Mouse (Mus musculus): ENCODE data around the gene Tln1. TPM values are rescaled to one million over a fixed set of nuclear protein-coding genes. Genes with fewer than 3 reads are reported as not detected.
"Not testable (repeated sequence)": the region's sequence is repeated elsewhere in the genome, so short reads cannot be mapped to it uniquely, and the experiment has no call there.

Tln1 gene
- total and polyA plus RNA-seq, 3 experiments = 22.3 to 59.3 (median 50.1) TPM

DNA sequence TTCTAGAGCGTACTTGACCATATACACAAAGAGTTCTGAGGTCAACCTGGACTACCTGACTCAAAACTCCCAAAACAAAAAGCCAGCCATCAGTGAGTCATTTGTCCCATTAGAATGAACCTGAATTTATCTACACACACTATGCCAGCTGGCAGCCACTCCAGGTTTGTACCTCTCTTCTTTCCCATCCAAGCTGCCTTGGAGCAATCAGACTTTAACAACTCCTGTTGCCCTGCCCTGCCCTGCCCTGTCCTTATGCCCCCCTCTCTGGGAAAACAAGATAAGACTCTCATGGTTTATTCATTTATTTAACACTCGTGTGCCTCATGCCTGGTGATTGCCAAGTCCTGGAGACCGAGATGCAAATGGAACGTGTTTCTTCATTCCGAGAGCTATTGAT, 71.7 kb downstream of the Tln1 start:
- no peak for TF ChIP-seq HCFC1 (IDR thresholded peaks at IDR 0.05; ENCODE audit: low read depth, low read length)

DNA sequence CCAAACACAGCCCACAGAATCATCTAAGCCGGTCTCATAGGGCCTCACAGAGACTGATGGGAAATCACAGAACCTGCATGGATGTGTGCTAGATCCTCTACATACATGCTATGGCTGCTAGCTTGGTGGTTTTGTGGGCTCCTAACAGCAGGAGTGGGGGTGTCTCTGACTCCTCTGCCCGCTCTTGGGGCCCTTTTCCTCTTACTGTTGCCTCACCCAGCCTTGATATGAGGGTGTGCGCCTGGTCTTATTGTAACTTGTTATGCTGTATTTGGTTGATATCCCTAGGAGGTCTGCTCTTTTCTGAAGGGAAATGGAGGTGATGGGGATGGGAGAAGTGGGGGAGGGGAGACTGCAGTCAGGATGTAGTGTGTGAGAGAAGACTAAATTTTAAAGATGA, 72.9 kb downstream of the Tln1 start:
- Histone ChIP-seq H3K27ac (ENCODE audit: insufficient read depth, low read depth) (no peak overlapping the region), H3K4me3 (replicated peaks in 1 of 3; ENCODE audit: low read depth in 2 of 3, low read length in 2 of 3, poor library complexity in 1 of 3) (no peak overlapping the region), H3K4me2 (ENCODE audit: insufficient read depth, low read depth, poor library complexity, severe bottlenecking) (no peak overlapping the region), H3K27me3 (replicated peaks) (peaks cover 3% of the 10 kb centered on the region), H3K36me3 (replicated peaks in 1 of 2; ENCODE audit: control insufficient read depth in 1 of 2, insufficient read depth in 1 of 2, low read length in 1 of 2) (no peaks in the 10 kb centered on the region), H3K9me3 (replicated peaks; ENCODE audit: low read length) (peaks cover 9% of the 10 kb centered on the region), H3K79me2 (replicated peaks; ENCODE audit: control insufficient read depth, extremely low read depth, insufficient read depth, poor library complexity, severe bottlenecking) (no peaks in the 10 kb centered on the region), H3K4me1 (ENCODE audit: control insufficient read depth in 1 of 2, insufficient read depth in 2 of 2) (peaks cover 0 to 7% of the 10 kb centered on the region in 2 experiments; a peak in 2 of 4 replicates), H3K9ac (ENCODE audit: insufficient read depth, low read depth) (no peak overlapping the region)
- no peak for DNase-seq (ENCODE audit: extremely low read depth)
- dilution Hi-C loops (cut with MboI; ENCODE audit: extremely low pct_ligation_motif_present, extremely low pct_unique_long_range_greater_than_20kb, low sequenced_read_pairs) = no loop called here
- in situ Hi-C loops (cut with MboI; ENCODE audit: low pct_ligation_motif_present, low pct_unique_long_range_greater_than_20kb, low sequenced_read_pairs) = no loop called here
- no peak for TF ChIP-seq MAX (IDR thresholded peaks at IDR 0.05; ENCODE audit: low read length)
- TF ChIP-seq MXI1 (IDR thresholded peaks at IDR 0.05; ENCODE audit: low read depth, low read length) = no peak
- no peak for TF ChIP-seq RCOR1 (conservative IDR thresholded peaks at IDR 0.05; ENCODE audit: low read depth, low read length)
- TF ChIP-seq CHD1 (IDR thresholded peaks at IDR 0.05; ENCODE audit: low read depth, low read length) = no peak
- no peak for TF ChIP-seq USF2 (conservative IDR thresholded peaks at IDR 0.05; ENCODE audit: low read depth, low read length)
- TF ChIP-seq ZNF384 (IDR thresholded peaks at IDR 0.05; ENCODE audit: low read depth, low read length) = no peak
- no peak for TF ChIP-seq KAT2A (IDR thresholded peaks at IDR 0.05; ENCODE audit: insufficient replicate concordance, low read length)

More for the DNA sequence above, 71.7 kb downstream of the Tln1 start:
- dilution Hi-C loops (cut with MboI; ENCODE audit: extremely low pct_ligation_motif_present, extremely low pct_unique_long_range_greater_than_20kb, low sequenced_read_pairs) = no loop called here
- H3K79me2 ChIP-seq (replicated peaks; ENCODE audit: control insufficient read depth, extremely low read depth, insufficient read depth, poor library complexity, severe bottlenecking) = no peaks in the 10 kb centered on the region
- H3K4me3 ChIP-seq (replicated peaks in 1 of 3; ENCODE audit: low read depth in 2 of 3, low read length in 2 of 3, poor library complexity in 1 of 3) = no peak overlapping the region
- no peak for DNase-seq (ENCODE audit: extremely low read depth)
- peaks cover 0 to 10% of the 10 kb centered on the region in 2 experiments for H3K36me3 ChIP-seq (replicated peaks in 1 of 2; ENCODE audit: control insufficient read depth in 1 of 2, insufficient read depth in 1 of 2, low read length in 1 of 2)
- H3K9me3 ChIP-seq (replicated peaks; ENCODE audit: low read length) = peaks cover 6% of the 10 kb centered on the region
- no peak overlapping the region for H3K27ac ChIP-seq (ENCODE audit: insufficient read depth, low read depth)
- H3K9ac ChIP-seq (ENCODE audit: insufficient read depth, low read depth) = no peak overlapping the region
- H3K4me2 ChIP-seq (ENCODE audit: insufficient read depth, low read depth, poor library complexity, severe bottlenecking) = no peak overlapping the region
- in situ Hi-C loops (cut with MboI; ENCODE audit: low pct_ligation_motif_present, low pct_unique_long_range_greater_than_20kb, low sequenced_read_pairs) = no loop called here
- H3K4me1 ChIP-seq (ENCODE audit: control insufficient read depth in 1 of 2, insufficient read depth in 2 of 2) = peaks cover 0 to 11% of the 10 kb centered on the region in 2 experiments; a peak in 2 of 4 replicates
- H3K27me3 ChIP-seq (replicated peaks) = peaks cover 3% of the 10 kb centered on the region

DNA sequence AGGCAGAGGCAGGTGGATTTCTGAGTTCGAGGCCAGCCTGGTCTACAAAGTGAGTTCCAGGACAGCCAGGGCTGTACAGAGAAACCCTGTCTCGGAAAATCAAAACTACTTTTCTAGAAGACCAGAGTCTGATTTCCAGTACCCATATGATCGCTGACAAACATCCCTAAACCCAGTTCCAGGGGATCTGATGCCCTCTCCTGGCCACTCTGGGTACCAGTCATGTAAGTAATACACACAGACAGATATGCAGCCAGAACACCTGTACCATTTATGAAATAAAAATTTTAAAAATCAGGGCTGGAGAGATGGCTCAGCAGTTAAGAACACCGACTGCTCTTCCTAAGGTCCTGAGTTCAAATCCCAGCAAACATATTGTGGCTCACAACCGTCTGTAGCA, 76.8 kb downstream of the Tln1 start:
- H3K27me3 ChIP-seq (replicated peaks); H3K9me3 ChIP-seq (replicated peaks; ENCODE audit: low read length); H3K4me3 ChIP-seq (replicated peaks in 1 of 3; ENCODE audit: low read depth in 2 of 3, low read length in 2 of 3, poor library complexity in 1 of 3); H3K4me2 ChIP-seq (ENCODE audit: insufficient read depth, low read depth, poor library complexity, severe bottlenecking); H3K36me3 ChIP-seq (replicated peaks in 1 of 2; ENCODE audit: control insufficient read depth in 1 of 2, insufficient read depth in 1 of 2, low read length in 1 of 2); dilution Hi-C loops (cut with MboI; ENCODE audit: extremely low pct_ligation_motif_present, extremely low pct_unique_long_range_greater_than_20kb, low sequenced_read_pairs); H3K79me2 ChIP-seq (replicated peaks; ENCODE audit: control insufficient read depth, extremely low read depth, insufficient read depth, poor library complexity, severe bottlenecking); H3K9ac ChIP-seq (ENCODE audit: insufficient read depth, low read depth); H3K27ac ChIP-seq (ENCODE audit: insufficient read depth, low read depth); in situ Hi-C loops (cut with MboI; ENCODE audit: low pct_ligation_motif_present, low pct_unique_long_range_greater_than_20kb, low sequenced_read_pairs); DNase-seq (ENCODE audit: extremely low read depth): not testable (repeated sequence)
- TF ChIP-seq CTCF (conservative IDR thresholded peaks at IDR 0.05 in 1 of 2, IDR thresholded peaks at IDR 0.05 in 1 of 2; ENCODE audit: low read depth in 2 of 2, low read length in 2 of 2) = peak in 1 of 2 experiments; percentile 38; a peak in 2 of 4 replicates
- H3K4me1 ChIP-seq (ENCODE audit: control insufficient read depth in 1 of 2, insufficient read depth in 2 of 2) = peaks cover 10 to 32% of the 10 kb centered on the region in 2 experiments
